Mouse (Mus musculus): ENCODE results near the gene Rbm20.

DNA sequence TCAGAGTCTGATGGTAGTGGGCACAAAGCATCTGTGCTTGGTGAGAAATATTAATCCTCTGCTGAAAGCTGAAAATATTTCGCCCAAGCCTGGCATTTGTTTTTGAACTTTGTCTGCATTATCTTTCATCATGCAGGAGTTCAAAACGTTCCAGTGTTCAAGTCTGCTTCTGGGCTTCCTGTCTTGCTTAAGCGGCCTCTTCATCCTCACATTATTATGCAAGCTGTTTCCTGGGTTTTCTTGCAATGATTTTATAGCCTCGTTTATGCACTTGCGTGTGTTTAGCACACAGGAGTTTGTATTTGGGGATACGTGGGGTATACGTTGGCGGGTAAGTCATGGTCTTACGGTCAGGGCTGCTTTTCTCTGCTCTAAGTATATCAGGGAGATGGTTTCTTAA is 211.2 kb downstream of the Rbm20 start:
- TF ChIP-seq CTCF (conservative IDR thresholded peaks at IDR 0.05; ENCODE audit: low read length) = no peak
- no peak for TF ChIP-seq POU5F1 (IDR thresholded peaks at IDR 0.05; ENCODE audit: borderline replicate concordance, low read length)
- TF ChIP-seq NANOG (IDR thresholded peaks at IDR 0.05; ENCODE audit: borderline replicate concordance, low read length) = no peak
